Mouse (Mus musculus) forebrain, postnatal 0 days (tissue): Measurements from ENCODE around the gene Ugt1a8. TPM values are rescaled to one million over a fixed set of nuclear protein-coding genes. Genes with fewer than 3 reads are reported as not detected.
"Not testable (repeated sequence)": the region's sequence is repeated elsewhere in the genome, so short reads cannot be mapped to it uniquely, and the experiment has no call there.

Experiments used
- ATAC-seq: fragments of 200-750 bp; cut with Nextera tagmentation; 2 replicates; pipeline ENCODE4 v1.8.0; 2017; ENCODE audit warnings: mild to moderate bottlenecking, moderate library complexity
- DNase-seq: peaks from one replicate; pipeline ENCODE4 v3.0.0-alpha.2; 2015
- H3K27ac ChIP-seq: fragments of 300-500 bp; sonication (generic); 2 replicates; pipeline ENCODE4 v1.5.1; 2014; ENCODE audit warnings: low read depth, mild to moderate bottlenecking, antibody characterized with exemption, low read length, moderate library complexity, mixed read lengths
- H3K27me3 ChIP-seq: fragments of 300-500 bp; sonication (generic); 2 replicates; pipeline ENCODE4 v1.6.1; 2014; ENCODE audit warnings: mild to moderate bottlenecking, low read length, mixed read lengths; ENCODE audit not compliant: insufficient read depth
- H3K36me3 ChIP-seq: fragments of 300-500 bp; sonication (generic); 2 replicates; pipeline ENCODE4 v1.6.1; 2014; ENCODE audit warnings: mild to moderate bottlenecking, moderate library complexity; ENCODE audit not compliant: insufficient read depth
- H3K4me1 ChIP-seq: fragments of 300-500 bp; sonication (generic); 2 replicates; pipeline ENCODE4 v1.6.1; 2014; ENCODE audit warnings: antibody characterized with exemption; ENCODE audit not compliant: insufficient read depth
- H3K4me2 ChIP-seq: fragments of 300-500 bp; sonication (generic); 2 replicates; pipeline ENCODE4 v1.6.1; 2014; ENCODE audit warnings: low read depth, mild to moderate bottlenecking, moderate library complexity
- H3K4me3 ChIP-seq: fragments of 300-500 bp; sonication (generic); 2 replicates; pipeline ENCODE4 v1.5.1; 2014; ENCODE audit warnings: low read depth, low read length, mixed read lengths
- H3K9ac ChIP-seq: fragments of 300-500 bp; sonication (generic); 2 replicates; pipeline ENCODE4 v1.6.1; 2014; ENCODE audit warnings: mild to moderate bottlenecking
- H3K9me3 ChIP-seq: fragments of 300-500 bp; sonication (generic); 2 replicates; pipeline ENCODE4 v1.6.1; 2016; ENCODE audit warnings: low read length
- CTCF ChIP-seq: sonication (generic); IDR thresholded peaks from 2 replicates; pipeline ENCODE4 v1.5.1; 2016; ENCODE audit warnings: antibody characterized with exemption, control low read depth, low read depth
- WGBS: fragments of 180-500 bp; shearing (Covaris S2); extraction: QIAGEN DNeasy Blood & Tissue Kit; methylation state at CpG from one replicate; pipeline ENCODE4 v1.1.7; 2014; 5-methylcytosine and 5-hydroxymethylcytosine counted together
- polyA plus RNA-seq: library from polyadenylated mRNA; unstranded; fragments of >200 nt; fragmentation: Nextera tagmentation; extraction: Ambion mirVana; gene quantifications from 2 replicates; pipeline ENCODE4 v1.2.1, GENCODE M21; 2015
- total RNA-seq: library from RNA; depleted of rRNA; stranded (reverse); fragments of >200 nt; gene quantifications from 2 replicates; pipeline ENCODE4 v1.2.3, GENCODE M21; 2014

Ugt1a8 gene
- total and polyA plus RNA-seq, 2 experiments from 2014 or later = not detected

DNA sequence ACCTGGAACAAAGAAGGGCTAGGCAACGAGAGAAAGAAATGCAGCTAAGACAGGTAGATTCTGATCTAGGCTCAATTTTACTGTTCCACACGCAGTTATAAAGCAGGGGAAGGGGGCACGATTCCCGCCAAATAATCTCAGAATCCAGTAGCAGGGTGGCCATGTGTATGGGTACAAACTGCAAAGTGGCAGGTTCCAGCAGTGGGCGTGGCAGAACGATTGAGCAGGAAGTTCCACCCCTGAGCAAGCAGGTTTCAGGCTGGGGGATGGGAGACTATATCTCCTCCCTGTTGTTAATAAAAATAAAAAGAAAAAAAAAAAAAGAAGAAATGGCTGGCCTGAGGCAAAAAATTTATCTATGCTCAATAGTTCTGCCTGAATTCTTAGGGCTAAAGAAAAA, 25.2 kb downstream of the Ugt1a8 start:
- ATAC-seq, DNase-seq, H3K9me3 ChIP-seq, H3K27me3 ChIP-seq, H3K4me3 ChIP-seq, H3K27ac ChIP-seq, H3K9ac ChIP-seq, H3K4me2 ChIP-seq, H3K36me3 ChIP-seq, H3K4me1 ChIP-seq: not testable (repeated sequence)
- 97% methylated on average over 6 of the region's 6 CpGs for WGBS

DNA sequence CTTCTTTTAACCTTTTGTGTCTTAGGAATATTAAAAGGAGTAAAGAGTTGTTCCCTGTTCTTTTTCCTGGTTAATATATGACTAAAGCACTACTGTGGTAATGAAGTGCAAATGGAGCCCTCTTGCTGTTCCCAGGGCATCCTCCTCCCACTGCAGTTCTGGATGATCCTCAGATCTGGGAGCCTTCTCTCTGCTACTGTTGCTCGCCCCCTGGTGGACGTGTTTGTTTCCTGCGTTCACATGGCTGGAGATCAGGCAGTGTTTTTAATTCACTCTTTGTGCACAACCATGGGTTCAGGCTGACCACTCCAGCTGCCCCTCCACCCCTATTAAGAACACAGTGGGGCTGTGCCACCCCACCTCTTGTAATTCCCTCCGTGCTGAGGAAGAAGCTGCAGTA, 32.9 kb downstream of the Ugt1a8 start:
- not testable (repeated sequence) for H3K4me2 ChIP-seq, H3K4me3 ChIP-seq, ATAC-seq, H3K36me3 ChIP-seq, H3K9ac ChIP-seq, H3K27me3 ChIP-seq, H3K4me1 ChIP-seq, H3K27ac ChIP-seq, DNase-seq, H3K9me3 ChIP-seq
- WGBS = 20% methylated on average over 4 of the region's 4 CpGs
- TF ChIP-seq CTCF = peak; percentile 14; the same call in 1 of the 2 replicates

DNA sequence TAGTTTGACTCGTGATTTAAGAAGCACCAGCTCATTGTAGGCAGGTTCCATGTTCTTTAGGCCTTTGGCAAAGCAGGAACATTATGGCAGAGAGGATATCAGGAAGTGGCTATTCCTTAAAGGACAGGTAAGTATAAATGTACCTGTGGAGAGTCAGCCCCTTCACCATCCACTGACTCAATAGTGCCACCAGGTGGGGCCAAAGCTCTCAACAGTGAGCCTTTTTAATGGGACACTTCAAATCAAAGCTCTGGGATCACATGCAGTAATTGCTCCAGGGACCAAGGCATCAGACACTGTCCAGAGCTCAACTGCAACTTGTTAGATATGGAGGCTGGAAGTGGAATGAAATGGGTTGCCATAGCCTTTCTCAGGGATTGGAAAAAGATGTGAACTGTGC, 33.9 kb downstream of the Ugt1a8 start:
- not testable (repeated sequence) for H3K36me3 ChIP-seq, H3K4me2 ChIP-seq, ATAC-seq, H3K27me3 ChIP-seq, H3K9me3 ChIP-seq, H3K4me3 ChIP-seq, DNase-seq, H3K4me1 ChIP-seq, H3K9ac ChIP-seq, H3K27ac ChIP-seq
- WGBS = no CpG with 5 or more reads among the region's 1 CpGs
- peak; percentile 23; the same call in 1 of the 2 replicates for TF ChIP-seq CTCF

DNA sequence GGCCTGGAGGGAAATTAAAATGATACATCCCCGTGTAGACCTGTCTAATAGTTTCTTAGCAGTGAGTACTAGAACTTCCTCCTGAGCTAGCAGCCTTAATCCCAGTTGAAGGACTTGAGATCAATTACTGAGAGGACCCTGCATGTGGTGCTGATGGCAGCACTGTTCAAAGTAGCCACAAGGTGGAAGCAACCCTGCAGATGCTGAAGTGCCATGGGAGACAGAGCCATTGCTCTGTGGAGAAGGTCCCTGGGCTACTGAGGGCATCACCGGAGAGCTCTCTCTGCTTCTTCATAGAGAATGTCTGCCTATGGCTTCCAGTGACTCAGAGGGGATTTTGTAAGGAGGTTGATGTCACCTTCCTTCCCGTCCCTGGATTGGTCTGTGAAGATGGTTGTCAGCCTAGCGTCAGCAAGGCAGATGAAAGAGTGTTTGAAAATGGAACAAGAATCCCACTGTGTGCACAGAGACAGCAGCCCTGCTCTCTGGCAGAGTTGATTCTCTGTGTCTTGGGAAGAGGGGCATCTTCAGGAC, 38.3 kb downstream of the Ugt1a8 start:
- not testable (repeated sequence) for DNase-seq, H3K4me3 ChIP-seq, H3K36me3 ChIP-seq, H3K4me2 ChIP-seq, H3K9me3 ChIP-seq, H3K27ac ChIP-seq, ATAC-seq, H3K27me3 ChIP-seq, H3K4me1 ChIP-seq, H3K9ac ChIP-seq
- 74% methylated on average over 4 of the region's 4 CpGs for WGBS
- peak; percentile 32 for TF ChIP-seq CTCF

DNA sequence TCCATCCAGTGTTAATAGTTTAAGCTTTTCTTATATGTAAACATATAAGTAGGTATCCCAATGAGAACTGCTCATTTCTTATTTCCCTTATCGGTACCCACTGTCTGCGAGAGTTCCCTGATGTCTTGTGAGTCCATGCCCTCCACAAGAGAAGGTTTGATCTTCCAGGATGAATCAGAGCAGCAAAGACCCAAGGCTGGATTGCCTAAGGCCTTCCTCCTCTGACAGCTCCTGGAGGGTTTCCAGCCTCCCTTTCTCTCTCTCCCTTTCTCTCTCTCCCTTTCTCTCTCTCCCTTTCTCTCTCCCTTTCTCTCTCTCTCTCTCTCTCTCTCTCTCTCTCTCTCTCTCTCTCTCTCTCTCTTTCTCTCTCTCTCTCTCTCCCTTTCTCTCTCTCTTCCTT, 41.5 kb downstream of the Ugt1a8 start:
- H3K4me2 ChIP-seq, H3K27ac ChIP-seq, DNase-seq, H3K4me1 ChIP-seq, H3K36me3 ChIP-seq, ATAC-seq, H3K9ac ChIP-seq, H3K4me3 ChIP-seq, H3K9me3 ChIP-seq, H3K27me3 ChIP-seq: not testable (repeated sequence)
- WGBS = 96% methylated on average over 2 of the region's 2 CpGs

DNA sequence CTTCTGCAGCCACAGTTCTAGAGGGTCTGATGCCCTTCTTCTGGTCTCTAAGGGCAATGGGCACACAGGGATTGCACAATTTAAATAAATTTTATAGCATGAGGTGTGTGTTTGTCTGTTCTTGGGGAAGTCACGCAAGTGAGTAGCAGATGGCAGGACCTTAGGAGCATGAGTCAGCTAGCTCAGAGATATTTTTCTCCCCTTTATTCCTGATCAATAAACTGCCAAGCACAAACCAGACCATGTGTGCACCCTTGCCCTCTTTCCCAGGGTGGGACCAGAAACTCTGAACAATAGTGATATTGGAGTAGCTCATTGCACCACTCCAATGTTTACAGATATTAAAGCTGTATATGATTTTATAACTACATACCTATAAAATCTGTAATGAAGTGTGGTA, 42.6 kb downstream of the Ugt1a8 start:
- not testable (repeated sequence) for H3K4me1 ChIP-seq, DNase-seq, H3K36me3 ChIP-seq, ATAC-seq, H3K27ac ChIP-seq, H3K4me3 ChIP-seq, H3K4me2 ChIP-seq, H3K27me3 ChIP-seq, H3K9me3 ChIP-seq, H3K9ac ChIP-seq
- 94% methylated on average over 1 of the region's 1 CpGs for WGBS

DNA sequence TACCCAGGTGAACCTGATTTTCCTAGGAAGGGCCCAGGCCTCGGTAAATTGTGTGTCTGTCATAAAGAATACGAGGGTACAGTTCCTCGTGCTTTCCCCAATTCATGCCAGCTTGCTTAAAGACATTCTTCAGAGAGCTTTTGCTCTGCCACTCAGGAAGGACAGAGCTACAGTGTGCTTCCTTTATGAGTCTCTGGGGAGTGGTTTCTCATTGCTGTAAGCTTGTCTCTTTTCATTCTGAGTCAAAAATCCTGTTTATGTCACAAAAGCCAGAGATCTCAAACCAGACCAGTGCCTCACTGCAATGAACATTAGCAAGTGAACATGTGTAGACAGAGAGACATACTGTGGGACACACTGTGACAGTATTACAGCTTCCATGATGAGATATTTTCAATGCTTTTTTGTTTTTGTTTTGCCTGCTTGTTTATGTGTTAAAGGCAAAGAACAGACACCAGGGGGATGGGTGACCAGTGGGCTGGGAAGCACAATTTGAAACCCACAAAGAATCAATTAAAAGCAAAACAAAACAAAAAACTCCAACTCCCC, 46.4 kb downstream of the Ugt1a8 start:
- WGBS = 28% methylated on average over 3 of the region's 3 CpGs
- Histone ChIP-seq H3K9ac (no peak overlapping the region), H3K4me2 (no peak overlapping the region), H3K9me3 (no peaks in the 10 kb centered on the region), H3K4me1 (no peaks in the 10 kb centered on the region), H3K4me3 (no peak overlapping the region), H3K36me3 (no peaks in the 10 kb centered on the region), H3K27me3 (no peaks in the 10 kb centered on the region), H3K27ac (peak overlapping the region; percentile 45; the same call in 1 of the 2 replicates)
- ATAC-seq (peak; percentile 25), DNase-seq (no peak)
- no peak for TF ChIP-seq CTCF

DNA sequence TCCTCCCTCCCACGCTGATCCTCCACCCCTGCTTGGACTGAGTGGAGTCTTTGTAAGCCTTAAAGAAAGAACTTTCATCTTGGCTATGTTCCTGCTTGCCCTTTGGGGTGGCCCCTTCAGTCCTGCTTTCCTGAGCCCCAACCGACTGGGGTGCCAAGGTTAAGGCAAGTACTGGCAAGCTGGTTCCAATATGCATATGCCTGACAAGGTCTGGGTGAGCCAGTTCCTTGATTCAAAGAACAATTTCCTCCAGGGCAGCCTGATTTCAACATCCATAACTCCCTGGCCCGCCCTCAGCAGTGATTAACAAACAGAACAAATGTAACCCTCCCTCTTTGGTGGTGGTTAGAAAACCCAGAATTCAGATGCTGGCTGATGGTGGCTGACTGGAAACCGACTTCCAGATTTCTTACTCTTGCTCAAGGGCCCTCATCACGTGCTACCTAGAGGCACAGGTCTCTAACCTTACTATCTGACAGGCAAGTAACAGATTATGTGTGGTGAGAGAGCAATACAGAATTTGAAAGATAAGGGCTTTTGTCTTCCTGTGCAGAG, 46.9 kb downstream of the Ugt1a8 start, which contains the start of gene Ugt1a6a:
Gene Ugt1a6a, plus strand, starts transcription at position 353 of the 555 bp plus-strand sequence.
- H3K9me3 ChIP-seq, H3K27me3 ChIP-seq, H3K4me2 ChIP-seq, H3K4me1 ChIP-seq, H3K36me3 ChIP-seq, H3K9ac ChIP-seq, H3K4me3 ChIP-seq: not testable (repeated sequence)
- peak within 1 kb of the TSS; percentile 45; the same call in 1 of the 2 replicates for H3K27ac ChIP-seq
- ATAC-seq (peak; percentile 85), DNase-seq (peak; percentile 47)
- 32% methylated on average over 5 of the region's 5 CpGs for WGBS

DNA sequence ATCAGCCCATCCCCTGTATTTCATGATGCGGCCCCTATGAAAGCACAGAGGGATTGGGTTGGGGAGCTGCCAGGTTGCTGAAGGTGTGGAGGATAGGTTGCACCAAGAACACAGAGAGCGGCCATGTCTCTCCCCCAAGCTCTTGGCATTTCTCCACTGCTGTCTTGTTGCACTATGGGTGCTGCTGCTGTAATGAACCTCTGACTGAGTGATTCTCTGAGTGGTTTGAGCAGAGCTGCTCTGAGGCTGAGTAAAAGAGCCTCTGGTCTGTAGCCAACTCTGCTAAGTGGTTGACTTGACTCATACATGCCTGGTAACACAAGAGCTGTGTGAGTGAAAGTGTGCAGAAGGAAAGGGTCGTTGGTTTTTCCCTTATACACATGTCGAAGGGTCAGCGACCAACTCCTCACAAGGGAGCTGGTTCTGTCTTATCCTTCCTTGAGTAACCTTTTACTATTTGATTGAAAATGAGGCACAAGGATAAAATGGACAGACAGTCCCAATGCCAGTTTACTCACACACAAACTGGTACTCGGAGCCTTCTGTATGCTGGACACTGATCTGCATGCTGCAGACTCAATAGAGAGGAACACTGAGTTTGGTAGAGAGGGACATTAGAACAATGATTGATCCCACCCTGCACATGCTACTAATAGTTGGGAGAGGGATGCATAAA, 47.8 kb downstream of the Ugt1a8 start:
- not testable (repeated sequence) for H3K4me3 ChIP-seq, H3K4me1 ChIP-seq, H3K9ac ChIP-seq, H3K36me3 ChIP-seq, H3K27me3 ChIP-seq, DNase-seq, H3K4me2 ChIP-seq, H3K27ac ChIP-seq, H3K9me3 ChIP-seq
- ATAC-seq = peak; percentile 36; the same call in 1 of the 2 replicates
- 74% methylated on average over 5 of the region's 6 CpGs for WGBS
